Mouse (Mus musculus): Measurements from ENCODE around the gene Tex21. TPM values are rescaled to one million over a fixed set of nuclear protein-coding genes. Genes with fewer than 3 reads are reported as not detected.
"Not testable (repeated sequence)": the region's sequence is repeated elsewhere in the genome, so short reads cannot be mapped to it uniquely, and the experiment has no call there.

Tex21 gene
- polyA plus RNA-seq, 1 experiment = 60.2 TPM

DNA sequence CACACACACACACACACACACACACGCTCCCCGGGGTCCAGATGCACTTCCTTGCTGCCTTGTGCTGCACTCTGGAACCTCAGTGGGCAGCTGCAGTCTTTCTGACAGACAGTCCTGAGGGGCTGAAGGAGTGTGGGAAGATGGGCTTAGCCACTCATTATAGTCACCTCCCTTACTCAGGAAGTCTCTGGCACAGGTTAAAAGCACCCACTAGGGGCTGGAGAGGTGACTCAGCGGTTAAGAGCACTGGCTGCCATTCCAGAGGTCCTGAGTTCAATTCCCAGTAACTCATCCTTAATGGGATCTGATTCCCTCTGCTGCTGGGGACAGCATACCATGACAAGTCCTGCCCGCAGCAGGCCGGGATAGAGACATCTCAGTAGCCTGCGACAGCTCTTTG is 15.9 kb downstream of the Tex21 start:
- no peak overlapping the region for H3K27ac ChIP-seq (ENCODE audit: control insufficient read depth, insufficient read depth, low read depth, low read length)
- TF ChIP-seq CTCF (IDR thresholded peaks at IDR 0.05; ENCODE audit: control insufficient read depth, insufficient read depth, insufficient replicate concordance, low read depth, low read length) = no peak
- no peak for TF ChIP-seq POLR2A (IDR thresholded peaks at IDR 0.05; ENCODE audit: control insufficient read depth, low read depth, low read length)
- no peaks in the 10 kb centered on the region; the same call in 1 of the 2 replicates for H3K4me1 ChIP-seq (ENCODE audit: control insufficient read depth, insufficient read depth, low read length)
- no peaks in the 10 kb centered on the region for H3K36me3 ChIP-seq (ENCODE audit: control insufficient read depth, insufficient read depth, low read length)
- no peak overlapping the region for H3K4me3 ChIP-seq (ENCODE audit: control insufficient read depth, low read depth, low read length)
- H3K27me3 ChIP-seq (ENCODE audit: control insufficient read depth, insufficient read depth, low read length) = no peaks in the 10 kb centered on the region

DNA sequence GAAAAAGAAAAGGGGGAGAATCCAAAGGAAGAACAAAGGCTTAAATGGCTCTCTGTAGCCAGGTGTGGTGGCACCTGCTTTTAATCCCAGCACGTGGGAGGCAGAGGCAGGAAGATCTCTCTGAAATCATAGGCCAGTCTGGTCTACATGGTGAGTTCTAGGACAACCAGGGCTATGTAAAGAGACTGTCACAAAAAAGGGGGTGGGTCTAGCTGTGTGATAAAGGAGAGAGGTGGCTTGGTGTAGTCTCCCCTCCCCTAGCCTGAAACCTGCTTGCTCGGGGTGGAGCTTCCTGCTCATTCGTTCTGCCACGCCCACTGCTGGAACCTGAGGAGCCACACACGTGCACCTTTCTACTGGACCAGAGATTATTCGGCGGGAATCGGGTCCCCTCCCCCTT is 24.4 kb downstream of the Tex21 start:
- not testable (repeated sequence) for H3K27me3 ChIP-seq (ENCODE audit: control insufficient read depth, insufficient read depth, low read length); H3K27ac ChIP-seq (ENCODE audit: control insufficient read depth, insufficient read depth, low read depth, low read length); H3K36me3 ChIP-seq (ENCODE audit: control insufficient read depth, insufficient read depth, low read length); H3K4me3 ChIP-seq (ENCODE audit: control insufficient read depth, low read depth, low read length); H3K4me1 ChIP-seq (ENCODE audit: control insufficient read depth, insufficient read depth, low read length)

DNA sequence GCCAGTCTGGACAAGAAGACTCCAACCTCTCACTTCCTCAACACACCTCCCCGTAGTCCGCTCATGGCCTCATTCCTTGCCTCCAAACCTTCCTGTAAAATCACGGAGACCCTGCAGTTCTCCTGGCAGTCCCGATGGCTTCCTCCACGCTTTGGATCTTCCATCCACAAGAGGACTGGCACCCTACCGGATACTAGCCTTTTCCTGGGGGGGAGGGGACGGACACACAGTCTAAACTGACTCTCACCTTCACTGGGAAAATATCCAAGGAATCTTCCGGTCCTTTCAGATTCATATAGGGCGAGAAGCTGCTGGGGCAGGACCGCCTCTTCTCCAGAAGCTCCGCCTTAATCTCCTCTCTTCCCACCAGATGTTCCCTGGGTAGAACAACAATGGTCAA is 29.8 kb downstream of the Tex21 start:
- TF ChIP-seq POLR2A (IDR thresholded peaks at IDR 0.05; ENCODE audit: control insufficient read depth, low read depth, low read length) (no peak), CTCF (IDR thresholded peaks at IDR 0.05; ENCODE audit: control insufficient read depth, insufficient read depth, insufficient replicate concordance, low read depth, low read length) (no peak)

GRCm38 (mm10) chr12:76215121-76215520 is 31.4 kb downstream of the Tex21 start:
- Histone ChIP-seq H3K4me3 (ENCODE audit: control insufficient read depth, low read depth, low read length) (no peak overlapping the region), H3K36me3 (ENCODE audit: control insufficient read depth, insufficient read depth, low read length) (no peaks in the 10 kb centered on the region), H3K27ac (ENCODE audit: control insufficient read depth, insufficient read depth, low read depth, low read length) (no peak overlapping the region), H3K4me1 (ENCODE audit: control insufficient read depth, insufficient read depth, low read length) (no peaks in the 10 kb centered on the region), H3K27me3 (ENCODE audit: control insufficient read depth, insufficient read depth, low read length) (no peaks in the 10 kb centered on the region)
- TF ChIP-seq CTCF (IDR thresholded peaks at IDR 0.05; ENCODE audit: control insufficient read depth, insufficient read depth, insufficient replicate concordance, low read depth, low read length) (no peak), POLR2A (IDR thresholded peaks at IDR 0.05; ENCODE audit: control insufficient read depth, low read depth, low read length) (no peak)

More for the DNA sequence above, 29.8 kb downstream of the Tex21 start:
- Histone ChIP-seq H3K4me3 (ENCODE audit: control insufficient read depth, low read depth, low read length) (no peak overlapping the region), H3K27ac (ENCODE audit: control insufficient read depth, insufficient read depth, low read depth, low read length) (no peak overlapping the region), H3K36me3 (ENCODE audit: control insufficient read depth, insufficient read depth, low read length) (no peaks in the 10 kb centered on the region), H3K4me1 (ENCODE audit: control insufficient read depth, insufficient read depth, low read length) (no peaks in the 10 kb centered on the region), H3K27me3 (ENCODE audit: control insufficient read depth, insufficient read depth, low read length) (no peaks in the 10 kb centered on the region)

DNA sequence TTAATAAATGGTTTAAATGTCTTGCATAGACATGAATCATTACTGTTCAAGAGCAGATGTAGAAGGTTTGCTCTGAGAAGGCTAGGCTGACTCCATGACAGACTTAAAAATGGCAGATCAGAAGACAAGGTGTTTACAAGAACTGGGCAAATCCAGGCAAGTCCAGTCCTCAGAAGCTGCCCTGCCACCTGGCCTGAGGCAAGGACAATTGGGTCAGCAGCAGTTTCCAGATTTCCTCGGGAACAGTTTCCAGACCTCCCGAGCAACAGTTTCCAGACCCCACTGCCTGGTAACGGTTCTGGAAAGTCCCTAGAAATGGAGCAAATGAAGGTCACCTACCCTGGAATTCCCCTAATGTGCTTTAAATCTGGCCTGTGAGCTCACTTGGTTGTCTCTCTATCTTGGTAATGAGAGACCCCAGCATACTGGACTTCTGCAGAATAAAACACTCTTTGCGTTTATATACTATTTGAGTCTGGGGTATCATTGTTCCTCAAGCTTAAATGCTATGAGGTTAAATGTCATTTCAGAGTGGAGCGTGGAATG is 37.0 kb downstream of the Tex21 start:
- Histone ChIP-seq H3K4me3 (ENCODE audit: control insufficient read depth, low read depth, low read length) (no peak overlapping the region), H3K27ac (ENCODE audit: control insufficient read depth, insufficient read depth, low read depth, low read length) (no peak overlapping the region)

DNA sequence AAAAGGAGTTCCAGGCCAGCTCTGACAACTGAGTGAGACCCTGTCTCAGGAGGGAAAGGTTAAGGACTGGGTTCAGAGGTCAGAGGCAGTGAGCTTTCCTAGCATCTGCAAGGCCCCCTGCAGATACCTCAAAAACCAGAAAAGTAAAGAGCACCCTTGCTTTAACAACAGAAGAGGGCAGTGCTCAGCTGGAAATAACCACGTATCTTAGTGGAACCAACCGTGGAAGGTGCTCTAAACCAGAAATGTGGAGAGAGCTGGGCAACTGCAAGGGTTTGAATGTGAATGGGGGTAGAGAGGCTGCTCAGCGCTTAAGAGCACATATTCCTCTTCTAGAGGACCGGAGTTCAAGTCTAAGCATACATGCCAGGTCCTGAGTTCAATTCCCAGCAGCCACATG is 46.2 kb downstream of the Tex21 start:
- Histone ChIP-seq H3K27ac (ENCODE audit: control insufficient read depth, insufficient read depth, low read depth, low read length) (no peak overlapping the region), H3K36me3 (ENCODE audit: control insufficient read depth, insufficient read depth, low read length) (no peaks in the 10 kb centered on the region), H3K4me1 (ENCODE audit: control insufficient read depth, insufficient read depth, low read length) (peaks cover 16% of the 10 kb centered on the region), H3K4me3 (ENCODE audit: control insufficient read depth, low read depth, low read length) (no peak overlapping the region), H3K27me3 (ENCODE audit: control insufficient read depth, insufficient read depth, low read length) (no peaks in the 10 kb centered on the region)
- TF ChIP-seq POLR2A (IDR thresholded peaks at IDR 0.05; ENCODE audit: control insufficient read depth, low read depth, low read length) (no peak), CTCF (IDR thresholded peaks at IDR 0.05; ENCODE audit: control insufficient read depth, insufficient read depth, insufficient replicate concordance, low read depth, low read length) (no peak)

More for the DNA sequence above, 37.0 kb downstream of the Tex21 start:
- TF ChIP-seq CTCF (IDR thresholded peaks at IDR 0.05; ENCODE audit: control insufficient read depth, insufficient read depth, insufficient replicate concordance, low read depth, low read length) (no peak), POLR2A (IDR thresholded peaks at IDR 0.05; ENCODE audit: control insufficient read depth, low read depth, low read length) (no peak)
- H3K4me1 ChIP-seq (ENCODE audit: control insufficient read depth, insufficient read depth, low read length) = no peaks in the 10 kb centered on the region
- H3K27me3 ChIP-seq (ENCODE audit: control insufficient read depth, insufficient read depth, low read length) = no peaks in the 10 kb centered on the region
- H3K36me3 ChIP-seq (ENCODE audit: control insufficient read depth, insufficient read depth, low read length) = no peaks in the 10 kb centered on the region

GRCm38 (mm10) chr12:76197071-76197470 is 49.5 kb downstream of the Tex21 start:
- no peaks in the 10 kb centered on the region for H3K36me3 ChIP-seq (ENCODE audit: control insufficient read depth, insufficient read depth, low read length)
- peak overlapping the region; percentile 29; the same call in 1 of the 2 replicates for H3K4me3 ChIP-seq (ENCODE audit: control insufficient read depth, low read depth, low read length)
- TF ChIP-seq POLR2A (IDR thresholded peaks at IDR 0.05; ENCODE audit: control insufficient read depth, low read depth, low read length) = no peak
- TF ChIP-seq CTCF (IDR thresholded peaks at IDR 0.05; ENCODE audit: control insufficient read depth, insufficient read depth, insufficient replicate concordance, low read depth, low read length) = no peak
- peaks cover 16% of the 10 kb centered on the region for H3K4me1 ChIP-seq (ENCODE audit: control insufficient read depth, insufficient read depth, low read length)
- no peaks in the 10 kb centered on the region for H3K27me3 ChIP-seq (ENCODE audit: control insufficient read depth, insufficient read depth, low read length)
- no peak overlapping the region for H3K27ac ChIP-seq (ENCODE audit: control insufficient read depth, insufficient read depth, low read depth, low read length)

DNA sequence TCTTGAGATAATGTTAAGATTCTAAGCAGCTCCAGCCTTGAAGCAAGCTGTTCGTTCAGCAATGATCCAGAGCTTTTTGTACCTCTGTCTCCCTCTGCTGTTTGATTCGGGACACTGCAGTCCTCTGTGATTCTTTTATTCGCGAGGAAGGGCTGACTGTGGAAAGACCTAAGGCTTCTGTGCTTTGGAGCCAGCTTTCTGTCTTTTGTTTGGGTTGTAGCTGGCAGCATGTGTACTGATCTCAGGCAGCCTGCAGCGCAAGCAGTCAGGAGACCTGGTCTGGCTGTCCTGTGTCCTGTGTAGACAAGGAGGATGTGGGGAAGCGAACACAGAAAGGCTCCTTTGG is 49.9 kb downstream of the Tex21 start:
- H3K27ac ChIP-seq (ENCODE audit: control insufficient read depth, insufficient read depth, low read depth, low read length) = peak overlapping the region; percentile 58; the same call in 1 of the 2 replicates
- no peaks in the 10 kb centered on the region for H3K27me3 ChIP-seq (ENCODE audit: control insufficient read depth, insufficient read depth, low read length)
- H3K36me3 ChIP-seq (ENCODE audit: control insufficient read depth, insufficient read depth, low read length) = no peaks in the 10 kb centered on the region
- peak overlapping the region; percentile 29; the same call in 1 of the 2 replicates for H3K4me3 ChIP-seq (ENCODE audit: control insufficient read depth, low read depth, low read length)
- peaks cover 16% of the 10 kb centered on the region for H3K4me1 ChIP-seq (ENCODE audit: control insufficient read depth, insufficient read depth, low read length)
- 0 out of 2 replicates have a peak, but pooled peaks have one; percentile 26 for TF ChIP-seq CTCF (IDR thresholded peaks at IDR 0.05; ENCODE audit: control insufficient read depth, insufficient read depth, insufficient replicate concordance, low read depth, low read length)
- no peak for TF ChIP-seq POLR2A (IDR thresholded peaks at IDR 0.05; ENCODE audit: control insufficient read depth, low read depth, low read length)

Measured in testis, adult 2 months (tissue).